Mouse (Mus musculus) CH12.LX (cell line): Measurements from ENCODE around the gene Fam20b. TPM values are rescaled to one million over a fixed set of nuclear protein-coding genes. Genes with fewer than 3 reads are reported as not detected.
A peak's percentile ranks its signal among the peaks of the same experiment; 100 is the strongest.

ENCODE experiments used
- DNase-seq: peaks from one replicate; pipeline ENCODE4 v3.0.0-alpha.2; 2013; ENCODE audit errors: extremely low read depth
- H3K27ac ChIP-seq: 2 replicates; pipeline ENCODE4 v1.5.1; 2012; ENCODE audit warnings: low read depth, mild to moderate bottlenecking, control low read depth, moderate library complexity; ENCODE audit not compliant: insufficient read depth
- H3K27me3 ChIP-seq: replicated peaks from 2 replicates; pipeline ENCODE3; 2012; ENCODE audit warnings: inconsistent platforms
- H3K36me3 ChIP-seq, 2 experiments: replicated peaks in 1 of 2; 2 replicates each; pipeline versions ENCODE3 to v1.6.1; 2012; ENCODE audit warnings: inconsistent platforms in 1 of 2, low read length in 1 of 2, mild to moderate bottlenecking in 1 of 2, mixed read lengths in 1 of 2, moderate library complexity in 1 of 2; ENCODE audit not compliant: control insufficient read depth in 1 of 2, insufficient read depth in 1 of 2
- H3K4me1 ChIP-seq, 2 experiments: 2 replicates each; pipeline ENCODE4 v1.6.1; 2012; ENCODE audit warnings: inconsistent platforms in 1 of 2, moderate library complexity in 1 of 2; ENCODE audit not compliant: insufficient read depth in 2 of 2, control insufficient read depth in 1 of 2
- H3K4me2 ChIP-seq: 2 replicates; pipeline ENCODE4 v1.6.1; 2012; ENCODE audit warnings: low read depth, mild to moderate bottlenecking, control low read depth; ENCODE audit not compliant: poor library complexity, insufficient read depth, severe bottlenecking
- H3K4me3 ChIP-seq, 3 experiments: fragments of 150-350 bp in 1 of 3; sonication (generic) in 1 of 3; replicated peaks in 1 of 3; 2 replicates each; pipeline versions ENCODE3 to v1.5.1; 2011 to 2012; ENCODE audit warnings: low read depth in 2 of 3, low read length in 2 of 3, mild to moderate bottlenecking in 2 of 3, moderate library complexity in 2 of 3, control low read depth in 1 of 3, improper control_type of control experiment in 1 of 3, inconsistent platforms in 1 of 3, mixed read lengths in 1 of 3; ENCODE audit not compliant: poor library complexity in 1 of 3
- H3K79me2 ChIP-seq: replicated peaks from 2 replicates; pipeline ENCODE4 v1.6.1; 2012; ENCODE audit warnings: mild to moderate bottlenecking, moderate library complexity; ENCODE audit not compliant: control insufficient read depth, poor library complexity, insufficient read depth, severe bottlenecking; ENCODE audit errors: extremely low read depth
- H3K9ac ChIP-seq: 2 replicates; pipeline ENCODE4 v1.6.1; 2012; ENCODE audit warnings: low read depth, mild to moderate bottlenecking, control low read depth, moderate library complexity; ENCODE audit not compliant: insufficient read depth
- H3K9me3 ChIP-seq: replicated peaks from 2 replicates; pipeline ENCODE3; 2012; ENCODE audit warnings: low read length, inconsistent platforms, mixed read lengths
- CTCF ChIP-seq, 2 experiments: IDR thresholded peaks in 1 of 2; conservative IDR thresholded peaks in 1 of 2; 2 replicates each; pipeline ENCODE4 v1.5.1; 2011 to 2012; ENCODE audit warnings: low read depth in 2 of 2, low read length in 2 of 2, improper control_type of control experiment in 1 of 2, inconsistent platforms in 1 of 2, mild to moderate bottlenecking in 1 of 2, moderate library complexity in 1 of 2
- E2F4 ChIP-seq: IDR thresholded peaks from 2 replicates; pipeline ENCODE4 v1.6.1; 2011; ENCODE audit warnings: low read depth, low read length, improper control_type of control experiment; ENCODE audit not compliant: insufficient replicate concordance
- ELF1 ChIP-seq: IDR thresholded peaks from 2 replicates; pipeline ENCODE4 v1.6.1; 2014; ENCODE audit warnings: low read depth, mild to moderate bottlenecking, inconsistent platforms, low read length, improper control_type of control experiment
- ETS1 ChIP-seq: conservative IDR thresholded peaks from 2 replicates; pipeline ENCODE4 v1.6.1; 2012; ENCODE audit warnings: low read depth, mild to moderate bottlenecking, inconsistent platforms, low read length, improper control_type of control experiment, moderate library complexity
- GABPA ChIP-seq: IDR thresholded peaks from 2 replicates; pipeline ENCODE4 v1.6.1; 2012; ENCODE audit warnings: low read depth, low read length, improper control_type of control experiment, inconsistent platforms; ENCODE audit not compliant: insufficient replicate concordance
- HCFC1 ChIP-seq: IDR thresholded peaks from 2 replicates; pipeline ENCODE4 v1.6.1; 2012; ENCODE audit warnings: low read depth, mild to moderate bottlenecking, inconsistent platforms, low read length, improper control_type of control experiment
- KAT2A ChIP-seq: IDR thresholded peaks from 2 replicates; pipeline ENCODE4 v1.6.1; 2012; ENCODE audit warnings: low read length, improper control_type of control experiment, inconsistent platforms; ENCODE audit not compliant: insufficient replicate concordance
- MAFK ChIP-seq: IDR thresholded peaks from 2 replicates; pipeline ENCODE4 v1.6.1; 2011; ENCODE audit warnings: low read length, improper control_type of control experiment; ENCODE audit not compliant: insufficient replicate concordance
- MAZ ChIP-seq: IDR thresholded peaks from 2 replicates; pipeline ENCODE4 v1.6.1; 2012; ENCODE audit warnings: low read depth, mild to moderate bottlenecking, inconsistent platforms, low read length, improper control_type of control experiment, moderate library complexity
- MXI1 ChIP-seq: IDR thresholded peaks from 2 replicates; pipeline ENCODE4 v1.6.1; 2011; ENCODE audit warnings: mild to moderate bottlenecking, low read depth, low read length, improper control_type of control experiment
- MYC ChIP-seq: IDR thresholded peaks from 2 replicates; pipeline ENCODE4 v1.6.1; 2011; ENCODE audit warnings: low read depth, mild to moderate bottlenecking, improper control_type of control experiment, low read length
- NRF1 ChIP-seq: IDR thresholded peaks from 2 replicates; pipeline ENCODE4 v1.6.1; 2014; ENCODE audit warnings: low read depth, mild to moderate bottlenecking, inconsistent platforms, low read length, improper control_type of control experiment, moderate library complexity
- PAX5 ChIP-seq: IDR thresholded peaks from 2 replicates; pipeline ENCODE4 v1.6.1; 2012; ENCODE audit warnings: low read length, inconsistent platforms, mixed read lengths
- RAD21 ChIP-seq: IDR thresholded peaks from 2 replicates; pipeline ENCODE4 v1.6.1; 2011; ENCODE audit warnings: low read depth, mild to moderate bottlenecking, low read length, improper control_type of control experiment, moderate library complexity
- SIN3A ChIP-seq: IDR thresholded peaks from 2 replicates; pipeline ENCODE4 v1.6.1; 2012; ENCODE audit warnings: low read length, improper control_type of control experiment, inconsistent platforms
- SMC3 ChIP-seq: IDR thresholded peaks from 2 replicates; pipeline ENCODE4 v1.6.1; 2011; ENCODE audit warnings: low read depth, low read length, improper control_type of control experiment
- TBP ChIP-seq: conservative IDR thresholded peaks from 2 replicates; pipeline ENCODE4 v1.6.1; 2011; ENCODE audit warnings: low read depth, low read length, improper control_type of control experiment
- TCF12 ChIP-seq: IDR thresholded peaks from 2 replicates; pipeline ENCODE4 v1.6.1; 2014; ENCODE audit warnings: low read depth, mild to moderate bottlenecking, inconsistent platforms, low read length, improper control_type of control experiment
- USF2 ChIP-seq: conservative IDR thresholded peaks from 2 replicates; pipeline ENCODE4 v1.6.1; 2011; ENCODE audit warnings: low read depth, low read length, improper control_type of control experiment
- ZC3H11A ChIP-seq: IDR thresholded peaks from 2 replicates; pipeline ENCODE4 v1.6.1; 2012; ENCODE audit warnings: low read depth, mild to moderate bottlenecking, inconsistent platforms, low read length, improper control_type of control experiment
- ZKSCAN1 ChIP-seq: IDR thresholded peaks from 2 replicates; pipeline ENCODE4 v1.6.1; 2012; ENCODE audit warnings: low read depth, inconsistent platforms, low read length, improper control_type of control experiment, borderline replicate concordance
- dilution Hi-C: fragments of 300-500 bp; cut with MboI; formaldehyde crosslinking; loops from 2 replicates; pipeline ENCODE4 v1.14.3; 2020; ENCODE audit warnings: low sequenced_read_pairs; ENCODE audit not compliant: extremely low pct_unique_long_range_greater_than_20kb, extremely low pct_ligation_motif_present
- in situ Hi-C: fragments of 300-500 bp; cut with MboI; formaldehyde crosslinking; loops from 3 replicates; pipeline ENCODE4 v1.14.3; 2019; ENCODE audit warnings: low sequenced_read_pairs, low pct_ligation_motif_present, low pct_unique_long_range_greater_than_20kb, mixed read lengths
- polyA plus RNA-seq: library from polyadenylated mRNA; unstranded; fragments of >175 nt; gene quantifications from 2 replicates; pipeline ENCODE4 v1.2.1, GENCODE M21; 2012; ENCODE audit warnings: low read depth; ENCODE audit not compliant: insufficient read length
- total RNA-seq, 2 experiments: library from RNA; depleted of rRNA; stranded (reverse); fragments of 300-350 nt in 1 of 2; fragments of >200 nt in 1 of 2; gene quantifications; 2 replicates each; pipeline ENCODE4 v1.2.3; 2012 to 2014

Gene Fam20b
- total and polyA plus RNA-seq, 3 experiments = 21.2 to 26.5 (median 22.3) TPM

- no peaks in the 10 kb centered on the region for H3K36me3 ChIP-seq
- H3K9ac ChIP-seq = no peak overlapping the region
- peaks cover 0 to 4% of the 10 kb centered on the region in 2 experiments; a peak in 1 of 4 replicates for H3K4me1 ChIP-seq
- in situ Hi-C loops (loop anchor here (10.0 to 25.0 kb wide), 2 partner anchors 542 to 710 kb away; partner anchors contain the start of gene Cryzl2), dilution Hi-C loops (no loop called here)
- no peak overlapping the region for H3K27ac ChIP-seq
- H3K4me3 ChIP-seq = no peak overlapping the region
- TF ChIP-seq TCF12 (no peak), MAFK (no peak)
- DNase-seq = no peak
- H3K27me3 ChIP-seq = no peaks in the 10 kb centered on the region
- no peaks in the 10 kb centered on the region for H3K79me2 ChIP-seq
- H3K4me2 ChIP-seq = no peak overlapping the region
- no peaks in the 10 kb centered on the region for H3K9me3 ChIP-seq
These were observed 26.4 kb upstream of the Fam20b start for GRCm38 (mm10) chr1:156745188-156745810.

- Histone ChIP-seq H3K4me1 (peaks cover 0 to 4% of the 10 kb centered on the region in 2 experiments; a peak in 1 of 4 replicates), H3K4me3 (no peak overlapping the region)
- dilution Hi-C loops = no loop called here
- TF ChIP-seq MXI1 = no peak
- TF ChIP-seq E2F4 = no peak
- TF ChIP-seq ELF1 = no peak
- no peak for TF ChIP-seq MYC
- TF ChIP-seq ZC3H11A = peak; percentile 94
- TF ChIP-seq SIN3A = no peak
- TF ChIP-seq PAX5 = no peak
- TF ChIP-seq NRF1 = no peak
- TF ChIP-seq USF2 = no peak
- peak; percentile 97 for TF ChIP-seq SMC3
- no peak for TF ChIP-seq ZKSCAN1
- TF ChIP-seq MAZ = no peak
- peak; percentile 99 for TF ChIP-seq RAD21
- no peak for TF ChIP-seq MAFK
- TF ChIP-seq GABPA = no peak
- TF ChIP-seq KAT2A = no peak
- no peak for TF ChIP-seq HCFC1
- no peak for TF ChIP-seq TBP
- TF ChIP-seq CTCF (conservative IDR thresholded peaks at IDR 0.05 in 1 of 2, IDR thresholded peaks at IDR 0.05 in 1 of 2; ENCODE audit: low read depth in 2 of 2, low read length in 2 of 2) = peak; percentile 95 to 98
- TF ChIP-seq ETS1 = no peak
- TF ChIP-seq, all 38 proteins: peak for 4
- Histone ChIP-seq H3K79me2 (no peaks in the 10 kb centered on the region), H3K36me3 (no peaks in the 10 kb centered on the region), H3K27ac (no peak overlapping the region), H3K9me3 (no peaks in the 10 kb centered on the region), H3K4me2 (0 out of 2 replicates have a peak overlapping the region, but pooled peaks have one; percentile 37), H3K27me3 (no peaks in the 10 kb centered on the region), H3K9ac (no peak overlapping the region)
- in situ Hi-C loops = loop anchor here (5.0 to 25.0 kb wide), 3 partner anchors 336 to 713 kb away; partner anchors contain the start of gene Cryzl2
- DNase-seq = peak; percentile 65
These were observed 22.9 kb upstream of the Fam20b start for GRCm38 (mm10) chr1:156741482-156742411.
